Mouse (Mus musculus) hindbrain, postnatal 0 days (tissue): ENCODE measurements around the gene Ddx6. TPM values are rescaled to one million over a fixed set of nuclear protein-coding genes. Genes with fewer than 3 reads are reported as not detected.
"Not testable (repeated sequence)": the region's sequence is repeated elsewhere in the genome, so short reads cannot be mapped to it uniquely, and the experiment has no call there.

Experiments used
- ATAC-seq: fragments of 200-750 bp; cut with Nextera tagmentation; 2 replicates; pipeline ENCODE4 v1.8.0; 2017; ENCODE audit warnings: mild to moderate bottlenecking, moderate TSS enrichment, moderate library complexity
- DNase-seq: peaks from one replicate; pipeline ENCODE4 v3.0.0-alpha.2; 2015; ENCODE audit warnings: low spot score
- H3K27ac ChIP-seq: fragments of 300-500 bp; sonication (generic); 2 replicates; pipeline ENCODE4 v1.5.1; 2014; ENCODE audit warnings: mild to moderate bottlenecking
- H3K27me3 ChIP-seq: fragments of 300-500 bp; sonication (generic); 2 replicates; pipeline ENCODE4 v1.6.1; 2014; ENCODE audit warnings: low read length, mixed read lengths; ENCODE audit not compliant: insufficient read depth
- H3K36me3 ChIP-seq: fragments of 300-500 bp; sonication (generic); 2 replicates; pipeline ENCODE4 v1.6.1; 2014; ENCODE audit warnings: low read length, mixed read lengths; ENCODE audit not compliant: insufficient read depth
- H3K4me1 ChIP-seq: fragments of 300-500 bp; sonication (generic); 2 replicates; pipeline ENCODE4 v1.6.1; 2014; ENCODE audit warnings: antibody characterized with exemption, low read length, mixed read lengths; ENCODE audit not compliant: insufficient read depth
- H3K4me2 ChIP-seq: fragments of 300-500 bp; sonication (generic); 2 replicates; pipeline ENCODE4 v1.6.1; 2014; ENCODE audit warnings: low read depth, mild to moderate bottlenecking, low read length, moderate library complexity, mixed read lengths
- H3K4me3 ChIP-seq: fragments of 300-500 bp; sonication (generic); 2 replicates; pipeline ENCODE4 v1.5.1; 2014; ENCODE audit warnings: low read length
- H3K9ac ChIP-seq: fragments of 300-500 bp; sonication (generic); replicated peaks from 2 replicates; pipeline ENCODE4 v1.6.1; 2014; ENCODE audit warnings: mild to moderate bottlenecking, low read length, moderate library complexity, mixed read lengths
- H3K9me3 ChIP-seq: fragments of 300-500 bp; sonication (generic); 2 replicates; pipeline ENCODE4 v1.6.1; 2016; ENCODE audit warnings: low read length, mixed read lengths
- CTCF ChIP-seq: IDR thresholded peaks from 2 replicates; pipeline ENCODE4 v1.5.1; 2016; ENCODE audit warnings: antibody characterized with exemption, control low read depth, low read depth
- WGBS: fragments of 180-500 bp; shearing (Covaris S2); extraction: QIAGEN DNeasy Blood & Tissue Kit; methylation state at CpG from one replicate; pipeline ENCODE4 v1.1.7; 2014; 5-methylcytosine and 5-hydroxymethylcytosine counted together
- polyA plus RNA-seq: library from polyadenylated mRNA; unstranded; fragments of >200 nt; fragmentation: Nextera tagmentation; extraction: Ambion mirVana; gene quantifications from 2 replicates; pipeline ENCODE4 v1.2.1, GENCODE M21; 2015
- total RNA-seq: library from RNA; depleted of rRNA; stranded (reverse); fragments of >200 nt; gene quantifications from 2 replicates; pipeline ENCODE4 v1.2.3, GENCODE M21; 2014

The Ddx6 gene
- total and polyA plus RNA-seq, 2 experiments from 2014 or later: 22.7 to 52.9 TPM

GRCm38 (mm10) chr9:44637551-44638169 is 33.0 kb downstream of the Ddx6 start:
- Histone ChIP-seq H3K27me3 (no peaks in the 10 kb centered on the region), H3K27ac (no peak overlapping the region), H3K36me3 (peaks cover 30% of the 10 kb centered on the region), H3K4me3 (no peak overlapping the region), H3K9me3 (no peaks in the 10 kb centered on the region), H3K4me2 (no peak overlapping the region), H3K9ac (no peak overlapping the region), H3K4me1 (no peaks in the 10 kb centered on the region)
- peak; percentile 56 for ATAC-seq
- DNase-seq: peak; percentile 80
- TF ChIP-seq CTCF: peak; percentile 45
- 40% methylated on average over 15 of the region's 15 CpGs for WGBS

DNA sequence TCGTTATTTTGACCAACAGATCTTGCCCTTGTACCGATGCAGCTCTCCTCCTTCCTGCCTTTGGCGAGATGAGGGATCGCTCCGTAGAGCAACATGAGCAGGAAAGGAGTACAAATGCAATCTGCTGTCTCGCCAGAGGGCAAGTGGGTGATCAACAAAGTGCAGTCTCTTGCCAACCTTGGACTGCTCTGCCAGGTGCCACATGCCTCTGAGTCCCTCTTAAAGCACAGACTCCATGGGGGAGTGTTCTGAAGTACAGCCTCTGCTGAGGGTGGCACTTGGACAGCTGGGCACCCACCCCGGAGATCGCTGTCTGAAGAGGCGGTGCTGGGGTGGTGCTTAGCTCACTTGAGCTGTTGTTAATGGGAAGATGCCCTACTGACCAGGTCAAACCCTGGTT is 34.0 kb downstream of the Ddx6 start:
- H3K27ac ChIP-seq, H3K4me3 ChIP-seq, H3K4me1 ChIP-seq, H3K4me2 ChIP-seq, H3K9me3 ChIP-seq, H3K27me3 ChIP-seq, H3K9ac ChIP-seq, ATAC-seq: not testable (repeated sequence)
- H3K36me3 ChIP-seq: peaks cover 22% of the 10 kb centered on the region
- WGBS: 76% methylated on average over 9 of the region's 9 CpGs
- DNase-seq: peak; percentile 6

GRCm38 (mm10) chr9:44640028-44640427 is 35.3 kb downstream of the Ddx6 start:
- H3K27me3 ChIP-seq, H3K9ac ChIP-seq, ATAC-seq, H3K4me1 ChIP-seq, DNase-seq, H3K4me3 ChIP-seq, H3K9me3 ChIP-seq, H3K27ac ChIP-seq, H3K4me2 ChIP-seq: not testable (repeated sequence)
- peaks cover 10% of the 10 kb centered on the region for H3K36me3 ChIP-seq
- WGBS: 81% methylated on average over 1 of the region's 1 CpGs

DNA sequence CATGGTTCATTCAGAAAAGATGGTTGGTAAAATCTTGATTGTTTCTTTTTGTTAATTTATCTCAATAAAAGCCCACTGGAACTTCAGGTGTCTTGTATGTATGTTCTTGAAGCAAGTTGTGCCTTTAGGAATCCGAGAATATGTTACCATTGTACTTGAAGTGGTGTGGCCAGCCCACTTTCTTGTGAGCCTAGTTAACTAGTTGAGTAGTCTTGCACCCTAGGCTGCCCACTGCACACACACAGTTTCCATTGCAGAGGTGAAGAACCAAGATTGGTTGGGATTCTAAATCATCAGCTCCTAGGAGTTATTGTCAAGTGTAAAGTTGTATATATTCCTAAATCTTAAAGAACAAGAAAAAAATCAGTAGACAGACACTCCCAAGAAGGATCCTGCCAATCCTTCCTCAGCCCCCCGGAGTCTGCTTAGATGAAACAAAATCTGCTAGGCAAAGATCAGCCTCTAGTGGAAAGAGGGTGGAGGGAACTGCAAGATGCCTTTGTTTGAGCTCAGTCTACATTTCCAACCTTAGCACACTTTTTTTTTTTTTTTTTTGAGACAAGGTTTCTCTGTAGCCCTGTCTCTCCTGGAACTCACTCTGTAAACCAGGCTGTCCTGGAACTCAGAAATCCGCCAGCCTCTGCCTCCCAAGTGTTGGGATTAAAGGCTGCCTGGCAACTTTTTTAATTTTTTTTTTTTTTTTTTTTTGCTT is 36.1 kb downstream of the Ddx6 start:
- no peak overlapping the region for H3K4me3 ChIP-seq
- H3K9ac ChIP-seq: no peak overlapping the region
- no peak overlapping the region for H3K27ac ChIP-seq
- 86% methylated on average over 3 of the region's 3 CpGs for WGBS
- H3K9me3 ChIP-seq: no peaks in the 10 kb centered on the region
- ATAC-seq: no peak
- H3K4me1 ChIP-seq: no peaks in the 10 kb centered on the region
- no peaks in the 10 kb centered on the region for H3K27me3 ChIP-seq
- DNase-seq: no peak
- H3K4me2 ChIP-seq: no peak overlapping the region
- H3K36me3 ChIP-seq: peaks cover 5% of the 10 kb centered on the region
- TF ChIP-seq CTCF: peak; percentile 22; the same call in 1 of the 2 replicates

DNA sequence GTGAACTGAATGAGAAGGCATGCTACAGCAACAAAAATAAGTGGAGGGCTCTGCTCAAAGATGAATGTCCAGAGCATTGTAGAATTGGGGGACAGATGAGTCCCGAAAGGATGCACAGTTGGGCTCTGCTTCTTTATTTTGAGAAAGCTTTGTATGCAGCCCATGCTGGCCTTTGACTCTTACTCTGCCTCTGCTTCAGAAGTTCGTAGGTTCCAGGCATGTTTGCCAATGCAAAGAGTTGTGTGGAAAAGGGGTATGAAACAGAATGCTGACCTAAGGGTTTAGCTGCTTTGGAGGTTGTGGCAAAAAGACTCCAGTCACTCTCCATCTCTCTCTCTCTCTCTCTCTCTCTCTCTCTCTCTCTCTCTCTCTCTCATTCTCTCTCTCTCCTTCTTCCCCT is 36.9 kb downstream of the Ddx6 start:
- 89% methylated on average over 2 of the region's 2 CpGs for WGBS
- H3K27ac ChIP-seq: no peak overlapping the region
- no peak overlapping the region for H3K4me3 ChIP-seq
- H3K4me2 ChIP-seq: no peak overlapping the region
- no peak overlapping the region for H3K9ac ChIP-seq
- DNase-seq (no peak), ATAC-seq (no peak)
- H3K27me3 ChIP-seq: no peaks in the 10 kb centered on the region
- no peaks in the 10 kb centered on the region for H3K4me1 ChIP-seq
- no peak for TF ChIP-seq CTCF
- H3K36me3 ChIP-seq: no peaks in the 10 kb centered on the region
- no peaks in the 10 kb centered on the region for H3K9me3 ChIP-seq

GRCm38 (mm10) chr9:44643103-44643502 is 38.4 kb downstream of the Ddx6 start:
- Histone ChIP-seq H3K27me3 (no peaks in the 10 kb centered on the region), H3K4me1 (no peaks in the 10 kb centered on the region), H3K9ac (no peak overlapping the region), H3K27ac (no peak overlapping the region), H3K4me3 (no peak overlapping the region), H3K4me2 (no peak overlapping the region), H3K9me3 (no peaks in the 10 kb centered on the region), H3K36me3 (no peaks in the 10 kb centered on the region)
- TF ChIP-seq CTCF: no peak
- 99% methylated on average over 7 of the region's 7 CpGs for WGBS
- no peak for ATAC-seq
- no peak for DNase-seq

GRCm38 (mm10) chr9:44644186-44644585 is 39.5 kb downstream of the Ddx6 start:
- H3K4me1 ChIP-seq: no peaks in the 10 kb centered on the region
- H3K36me3 ChIP-seq: no peaks in the 10 kb centered on the region
- ATAC-seq: no peak
- no peak overlapping the region for H3K9ac ChIP-seq
- no peaks in the 10 kb centered on the region for H3K9me3 ChIP-seq
- no peak for DNase-seq
- no peak overlapping the region for H3K27ac ChIP-seq
- WGBS: 85% methylated on average over 2 of the region's 2 CpGs
- no peak overlapping the region for H3K4me3 ChIP-seq
- H3K27me3 ChIP-seq: no peaks in the 10 kb centered on the region
- H3K4me2 ChIP-seq: no peak overlapping the region
- TF ChIP-seq CTCF: no peak
